Mouse (Mus musculus): ENCODE results near the gene Bnipl.

DNA sequence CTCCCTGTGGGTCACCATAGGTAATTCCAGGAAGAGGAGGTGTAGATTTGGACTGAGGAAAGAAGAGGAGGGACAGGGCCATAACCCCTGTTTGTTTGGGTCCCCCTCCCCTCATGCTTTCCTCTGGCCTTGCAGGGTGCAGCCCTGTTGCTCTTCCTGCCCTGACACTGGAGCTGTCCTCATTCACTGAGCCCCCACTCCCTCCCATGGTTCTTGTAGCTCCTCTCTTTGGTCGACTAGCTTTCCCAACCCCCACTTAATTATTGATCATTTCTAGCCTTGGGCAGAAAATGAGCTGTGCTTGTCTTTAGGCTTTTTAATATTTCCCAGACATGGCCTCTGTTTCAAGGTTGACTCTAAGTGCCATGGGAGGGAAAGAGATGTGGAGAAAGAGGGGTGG lies 33.1 kb upstream of the Bnipl start:
- no peak for TF ChIP-seq POLR2A (IDR thresholded peaks at IDR 0.05; ENCODE audit: low read depth, low read length)
- no peak for TF ChIP-seq CTCF (IDR thresholded peaks at IDR 0.05; ENCODE audit: borderline replicate concordance, insufficient read depth, low read length)

Measured in embryonic fibroblast, embryonic 13.5 days (primary cell).